Mouse (Mus musculus) gastrocnemius, postnatal 25 days (tissue): ENCODE results near the gene Tomm20. TPM values are rescaled to one million over a fixed set of nuclear protein-coding genes. Genes with fewer than 3 reads are reported as not detected.
A peak's percentile ranks its signal among the peaks of the same experiment; 100 is the strongest.
"Not testable (repeated sequence)": the region's sequence is repeated elsewhere in the genome, so short reads cannot be mapped to it uniquely, and the experiment has no call there.

Experiments used
- DNase-seq: peaks from one replicate; pipeline ENCODE4 v3.0.0; 2022
- total RNA-seq, 2 experiments: library from RNA; stranded (reverse); gene quantifications; 1 replicate in 1 of 2; 2 replicates in 1 of 2; pipeline ENCODE4 v1.2.3; 2021

Tomm20 gene
- total RNA-seq, 2 experiments from 2014 or later, result 84.5 to 86.1 TPM

GRCm38 (mm10) chr8:126884202-126884926 lies 61.3 kb downstream of the Tomm20 start:
- DNase-seq, result peak; percentile 76

GRCm38 (mm10) chr8:126883752-126884151 lies 61.9 kb downstream of the Tomm20 start:
- no peak for DNase-seq

GRCm38 (mm10) chr8:126882586-126882985 lies 63.1 kb downstream of the Tomm20 start:
- DNase-seq, result not testable (repeated sequence)

GRCm38 (mm10) chr8:126881641-126882140 lies 64.0 kb downstream of the Tomm20 start:
- DNase-seq, result peak; percentile 64

Other genes starting within 250 kb of the Tomm20 start
- gene Rbm34, start 25.2 kb upstream of the Tomm20 start, total RNA-seq, result 1 to 10 TPM; 3.7 to 4.3 TPM
- gene Pard3, start 118.0 kb upstream of the Tomm20 start, total RNA-seq, result 10 to 100 TPM; 24.0 to 30.0 TPM